Mouse (Mus musculus): ENCODE measurements around the gene Cyb5d2. TPM values are rescaled to one million over a fixed set of nuclear protein-coding genes. Genes with fewer than 3 reads are reported as not detected.

Cyb5d2 gene
- polyA plus RNA-seq, 1 experiment from 2014 or later, result 7.5 TPM

DNA sequence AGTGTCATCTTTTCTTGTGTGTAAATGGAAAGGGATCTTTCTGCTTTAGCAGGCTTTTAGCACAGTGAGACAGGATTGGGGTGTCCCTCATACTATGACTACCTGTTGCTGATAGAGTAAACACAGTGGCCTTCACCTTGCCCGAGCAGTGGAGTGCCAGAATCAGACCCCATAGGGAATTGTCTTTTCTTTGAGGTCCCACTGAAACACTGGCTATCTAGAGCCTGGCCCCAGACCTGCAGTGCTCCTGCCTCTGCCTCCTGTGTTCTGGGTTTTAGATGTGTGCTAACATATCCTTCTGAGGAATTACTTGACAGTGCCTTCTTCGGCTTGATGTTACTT is 60.5 kb downstream of the Cyb5d2 start:
- Histone ChIP-seq H3K4me2 (replicated peaks) (no peak overlapping the region), H3K4me1 (no peaks in the 10 kb centered on the region), H3K27me3 (no peaks in the 10 kb centered on the region), H3K36me3 (peaks cover 52% of the 10 kb centered on the region), H3K9me3 (no peaks in the 10 kb centered on the region), H3K4me3 (no peak overlapping the region), H3K9ac (replicated peaks) (no peak overlapping the region), H3K27ac (replicated peaks) (no peak overlapping the region)
- no peak for ATAC-seq (replicated peaks)
- WGBS, result 67% methylated on average over 2 of the region's 2 CpGs

DNA sequence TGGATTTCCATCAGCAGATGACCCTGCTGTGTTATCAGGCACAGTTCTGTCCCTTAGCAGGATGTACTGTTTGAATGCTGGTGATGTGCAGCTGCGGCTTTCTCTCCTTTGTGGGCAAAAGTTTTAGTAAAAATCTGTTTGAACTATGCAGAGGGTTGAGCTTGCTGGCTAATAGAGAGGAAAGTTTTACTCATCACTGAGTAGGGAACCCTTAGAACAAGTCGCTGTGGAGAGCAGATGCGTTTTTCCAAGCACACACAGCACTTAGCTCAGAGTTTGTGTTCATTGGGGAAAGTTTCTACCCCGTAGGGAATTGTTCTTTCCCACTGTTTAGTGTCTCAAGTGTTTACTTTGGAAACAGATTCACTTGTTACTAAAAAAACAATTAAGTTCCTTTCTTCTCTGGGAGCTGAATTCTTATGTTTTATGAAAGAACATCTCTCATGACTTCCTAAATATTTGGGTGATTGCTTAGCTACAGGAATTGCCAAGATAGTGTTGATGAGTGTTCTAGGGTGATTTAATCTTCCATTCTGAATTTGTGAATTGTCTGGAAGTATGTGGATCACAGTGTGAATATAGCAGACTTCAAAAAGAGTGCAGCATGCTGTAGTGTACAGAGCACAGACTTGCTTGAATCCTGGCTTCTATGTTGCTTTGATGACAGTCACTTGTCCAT is 61.0 kb downstream of the Cyb5d2 start:
- Histone ChIP-seq H3K9ac (replicated peaks) (no peak overlapping the region), H3K4me3 (no peak overlapping the region), H3K27me3 (no peaks in the 10 kb centered on the region), H3K4me1 (no peaks in the 10 kb centered on the region), H3K4me2 (replicated peaks) (no peak overlapping the region), H3K9me3 (no peaks in the 10 kb centered on the region), H3K36me3 (peaks cover 52% of the 10 kb centered on the region), H3K27ac (replicated peaks) (no peak overlapping the region)
- 89% methylated on average over 4 of the region's 4 CpGs for WGBS
- no peak for ATAC-seq (replicated peaks)

DNA sequence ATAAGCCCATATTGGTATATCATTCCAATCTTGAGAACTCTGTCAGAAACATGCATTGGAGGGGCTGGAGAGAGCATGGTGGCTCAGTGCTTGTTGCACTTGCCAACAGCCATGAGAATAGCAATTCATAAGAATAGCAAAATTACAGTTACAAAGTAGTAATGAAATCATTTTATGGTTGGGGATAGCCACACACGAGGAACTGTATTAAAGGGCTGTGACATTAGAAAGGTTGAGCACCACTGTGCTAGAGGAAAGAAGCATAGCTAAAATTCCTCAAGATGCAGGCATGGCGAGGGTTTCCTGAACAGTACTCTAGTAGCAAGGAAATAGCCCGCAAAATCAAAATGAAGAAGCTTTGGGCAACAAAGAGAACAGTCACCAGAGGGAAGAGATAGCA is 62.2 kb downstream of the Cyb5d2 start:
- WGBS, result 95% methylated on average over 3 of the region's 3 CpGs
- H3K27me3 ChIP-seq, result no peaks in the 10 kb centered on the region

More for the DNA sequence above, 62.2 kb downstream of the Cyb5d2 start:
- H3K9ac ChIP-seq (replicated peaks), result no peak overlapping the region
- H3K4me2 ChIP-seq (replicated peaks), result no peak overlapping the region
- H3K4me3 ChIP-seq, result no peak overlapping the region
- ATAC-seq (replicated peaks), result no peak
- H3K27ac ChIP-seq (replicated peaks), result no peak overlapping the region
- no peaks in the 10 kb centered on the region for H3K9me3 ChIP-seq
- peaks cover 54% of the 10 kb centered on the region for H3K36me3 ChIP-seq
- no peaks in the 10 kb centered on the region for H3K4me1 ChIP-seq

Other genes with a start within 250 kb of the Cyb5d2 start
- gene Spns3, start 245.6 kb downstream of the Cyb5d2 start, polyA plus RNA-seq (2015; fragmentation: Nextera tagmentation; extraction: Ambion mirVana), result 0.08 TPM in 2 replicates
- gene Ube2g1, start 188.9 kb downstream of the Cyb5d2 start, polyA plus RNA-seq (2015; fragmentation: Nextera tagmentation; extraction: Ambion mirVana), result 110 TPM in 2 replicates
- gene Ankfy1, start 106.1 kb downstream of the Cyb5d2 start, polyA plus RNA-seq (2015; fragmentation: Nextera tagmentation; extraction: Ambion mirVana), result 27.1 and 28.0 TPM in 2 replicates
- gene Zzef1, start 84 bp upstream of the Cyb5d2 start, polyA plus RNA-seq (2015; fragmentation: Nextera tagmentation; extraction: Ambion mirVana), result 14.2 and 14.3 TPM in 2 replicates
- 0.67 and 0.70 TPM in 2 replicates for gene Atp2a3, start 165.0 kb upstream of the Cyb5d2 start, polyA plus RNA-seq (2015; fragmentation: Nextera tagmentation; extraction: Ambion mirVana)
- gene P2rx1, start 203.0 kb upstream of the Cyb5d2 start, polyA plus RNA-seq (2015; fragmentation: Nextera tagmentation; extraction: Ambion mirVana), result 0.40 and 0.56 TPM in 2 replicates
- gene Camkk1, start 222.9 kb upstream of the Cyb5d2 start, polyA plus RNA-seq (2015; fragmentation: Nextera tagmentation; extraction: Ambion mirVana), result 19.6 TPM in 2 replicates